Mouse (Mus musculus) bone marrow, adult 2 months (tissue): ENCODE results near the gene Ubp1. TPM values are rescaled to one million over a fixed set of nuclear protein-coding genes. Genes with fewer than 3 reads are reported as not detected.
"Not testable (repeated sequence)": the region's sequence is repeated elsewhere in the genome, so short reads cannot be mapped to it uniquely, and the experiment has no call there.

Experiments
- H3K27ac ChIP-seq: fragments of 200-500 bp; 2 replicates; pipeline ENCODE4 v1.5.1; 2012; ENCODE audit warnings: low read depth, mild to moderate bottlenecking, control low read depth, inconsistent platforms, low read length; ENCODE audit not compliant: control insufficient read depth, poor library complexity, insufficient read depth
- H3K4me1 ChIP-seq: fragments of 200-500 bp; 2 replicates; pipeline ENCODE4 v1.6.1; 2011; ENCODE audit warnings: low read length; ENCODE audit not compliant: control insufficient read depth, insufficient read depth
- H3K4me3 ChIP-seq: fragments of 200-500 bp; replicated peaks from 2 replicates; pipeline ENCODE3; 2011; ENCODE audit warnings: mild to moderate bottlenecking, low read depth, low read length, control low read depth; ENCODE audit not compliant: control insufficient read depth
- CTCF ChIP-seq: fragments of 200-500 bp; IDR thresholded peaks from 2 replicates; pipeline ENCODE4 v1.5.1; 2011; ENCODE audit warnings: low read length, control low read depth; ENCODE audit not compliant: control insufficient read depth, insufficient read depth
- POLR2A ChIP-seq: fragments of 200-500 bp; IDR thresholded peaks from 2 replicates; pipeline ENCODE4 v1.6.1; 2011; ENCODE audit warnings: low read depth, mild to moderate bottlenecking, control low read depth, low read length, borderline replicate concordance; ENCODE audit not compliant: control insufficient read depth
- WGBS: fragments of 180-500 bp; shearing (Covaris S2); methylation state at CpG from one replicate; pipeline ENCODE4 v1.1.7; 2018; 5-methylcytosine and 5-hydroxymethylcytosine counted together
- polyA plus RNA-seq: library from polyadenylated mRNA; stranded (reverse); fragments of >200 nt; gene quantifications from 2 replicates; pipeline ENCODE4 v1.2.4, GENCODE M21; 2011; ENCODE audit warnings: low replicate concordance; ENCODE audit not compliant: missing spikeins, insufficient read depth, insufficient read length

Gene Ubp1
- polyA plus RNA-seq = 103 and 110 TPM in 2 replicates

- H3K4me3 ChIP-seq = peak within 1 kb of the TSS; percentile 78
- H3K27ac ChIP-seq = peak within 1 kb of the TSS; percentile 92
- TF ChIP-seq CTCF (no peak), POLR2A (peak; percentile 62; the same call in 1 of the 2 replicates)
- peaks cover 1% of the 10 kb centered on the region; the same call in 1 of the 2 replicates for H3K4me1 ChIP-seq
- 4% methylated on average over 52 of the region's 86 CpGs for WGBS
Observed at GRCm38 (mm10) chr9:113930534-113931374, at the start of gene Ubp1. Ubp1 (plus strand) TSS chr9:113930934.

- H3K4me3 ChIP-seq = no peak overlapping the region
- H3K27ac ChIP-seq = no peak overlapping the region
- no peak for TF ChIP-seq POLR2A
- TF ChIP-seq CTCF = no peak
- no peaks in the 10 kb centered on the region; the same call in 1 of the 2 replicates for H3K4me1 ChIP-seq
- 76% methylated on average over 3 of the region's 3 CpGs for WGBS
Observed at GRCm38 (mm10) chr9:113894903-113895302, 35.8 kb upstream of the Ubp1 start.

GRCm38 (mm10) chr9:113903136-113903535 is 27.6 kb upstream of the Ubp1 start:
- Histone ChIP-seq H3K27ac (no peak overlapping the region), H3K4me3 (no peak overlapping the region), H3K4me1 (no peaks in the 10 kb centered on the region; the same call in 1 of the 2 replicates)
- WGBS = 83% methylated on average over 4 of the region's 4 CpGs
- TF ChIP-seq CTCF (no peak), POLR2A (no peak)

- not testable (repeated sequence) for H3K4me3 ChIP-seq, H3K27ac ChIP-seq, H3K4me1 ChIP-seq
- WGBS = 88% methylated on average over 6 of the region's 6 CpGs
Observed at GRCm38 (mm10) chr9:113904315-113904714, 26.4 kb upstream of the Ubp1 start.

GRCm38 (mm10) chr9:113915789-113916188 is 14.9 kb upstream of the Ubp1 start:
- Histone ChIP-seq H3K4me3 (no peak overlapping the region), H3K4me1 (no peaks in the 10 kb centered on the region; the same call in 1 of the 2 replicates), H3K27ac (no peak overlapping the region)
- TF ChIP-seq POLR2A (no peak), CTCF (no peak)
- 70% methylated on average over 5 of the region's 5 CpGs for WGBS

DNA sequence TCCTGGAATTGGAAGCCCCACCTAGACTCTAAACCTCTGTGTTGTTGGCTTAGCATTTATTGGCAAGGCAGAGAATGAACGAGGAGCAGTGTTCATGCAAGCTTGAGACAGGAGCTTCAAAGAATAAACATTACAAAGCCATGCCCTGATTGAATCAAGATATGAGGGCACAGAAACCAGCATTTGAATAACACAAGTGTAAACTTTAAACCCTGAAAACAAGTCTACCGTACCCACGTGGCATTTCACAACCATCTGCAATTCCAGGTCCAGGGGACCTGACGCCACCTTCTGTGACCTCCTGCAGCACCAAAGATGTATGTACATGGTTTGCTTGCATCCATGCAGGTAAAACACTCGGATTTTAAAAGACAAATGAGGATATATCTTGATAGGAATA is 8.1 kb upstream of the Ubp1 start:
- H3K27ac ChIP-seq = no peak overlapping the region
- H3K4me1 ChIP-seq = no peaks in the 10 kb centered on the region; the same call in 1 of the 2 replicates
- WGBS = 84% methylated on average over 5 of the region's 5 CpGs
- TF ChIP-seq POLR2A (no peak), CTCF (no peak)
- H3K4me3 ChIP-seq = no peak overlapping the region

DNA sequence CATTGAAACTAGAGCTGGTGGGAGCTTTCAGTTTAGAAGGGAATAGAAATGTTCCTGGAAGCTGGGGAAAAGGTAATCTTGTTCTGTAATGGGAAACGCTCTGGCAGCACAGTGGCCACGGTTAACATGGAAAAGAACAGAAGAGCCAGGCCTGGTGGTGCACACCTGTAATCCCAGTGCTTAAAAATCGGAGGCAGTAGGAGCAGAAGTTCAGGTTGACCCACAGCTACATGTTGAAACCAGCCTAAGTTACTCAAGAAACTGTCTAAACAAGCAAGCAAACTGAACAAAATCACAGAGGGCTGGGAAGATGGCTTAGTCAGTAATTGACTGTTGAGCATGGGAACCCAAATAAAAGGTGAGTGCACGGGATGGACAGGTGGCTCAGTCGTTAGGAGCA is 5.9 kb upstream of the Ubp1 start:
- WGBS = 76% methylated on average over 5 of the region's 5 CpGs
- Histone ChIP-seq H3K4me1 (peaks cover 1% of the 10 kb centered on the region; the same call in 1 of the 2 replicates), H3K27ac (no peak overlapping the region), H3K4me3 (no peak overlapping the region)
- TF ChIP-seq POLR2A (no peak), CTCF (no peak)

GRCm38 (mm10) chr9:113928591-113928990 is 2.1 kb upstream of the Ubp1 start:
- Histone ChIP-seq H3K4me3 (no peak overlapping the region), H3K27ac (peak overlapping the region; percentile 47; the same call in 1 of the 2 replicates), H3K4me1 (peaks cover 1% of the 10 kb centered on the region; the same call in 1 of the 2 replicates)
- TF ChIP-seq POLR2A (no peak), CTCF (no peak)
- WGBS = 2% methylated on average over 4 of the region's 4 CpGs

GRCm38 (mm10) chr9:113929676-113930075 is 1.1 kb upstream of the Ubp1 start:
- WGBS = 86% methylated on average over 1 of the region's 1 CpGs
- H3K4me3 ChIP-seq = no peak overlapping the region
- no peak overlapping the region for H3K27ac ChIP-seq

More at GRCm38 (mm10) chr9:113929676-113930075, 1.1 kb upstream of the Ubp1 start:
- peaks cover 1% of the 10 kb centered on the region; the same call in 1 of the 2 replicates for H3K4me1 ChIP-seq
- TF ChIP-seq CTCF (no peak), POLR2A (no peak)
